Mouse (Mus musculus) embryonic fibroblast, embryonic 13.5 days (primary cell): ENCODE results near the gene Gm16253.

ENCODE experiments used
- CTCF ChIP-seq: IDR thresholded peaks from 2 replicates; pipeline ENCODE4 v1.5.1; 2011; ENCODE audit warnings: mild to moderate bottlenecking, control low read depth, low read length, moderate library complexity, borderline replicate concordance; ENCODE audit not compliant: insufficient read depth
- POLR2A ChIP-seq: IDR thresholded peaks from 2 replicates; pipeline ENCODE4 v1.6.1; 2011; ENCODE audit warnings: low read depth, mild to moderate bottlenecking, control low read depth, low read length, moderate library complexity

DNA sequence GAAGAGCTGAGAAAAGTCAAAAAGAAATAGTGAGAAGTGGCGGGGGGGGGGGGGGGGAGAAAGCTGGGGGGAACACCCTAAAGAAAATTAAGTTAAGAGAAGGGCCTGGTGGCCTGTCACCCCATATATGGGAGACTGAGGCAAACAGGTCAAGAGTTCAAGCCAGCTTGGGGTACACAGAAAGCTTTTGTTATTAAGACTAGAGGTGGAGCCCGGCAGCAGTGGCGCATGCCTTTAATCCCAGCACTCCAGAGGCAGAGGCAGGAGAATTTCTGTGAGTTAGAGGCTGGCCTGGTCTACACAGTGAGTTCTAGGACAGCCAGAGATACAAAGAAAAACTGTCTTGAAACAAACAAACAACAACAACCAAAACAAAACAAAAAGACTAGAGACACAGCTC, 11.7 kb upstream of the Gm16253 start:
- TF ChIP-seq POLR2A (no peak), CTCF (no peak)
